Mouse (Mus musculus) limb, embryonic 14.5 days (tissue): ENCODE measurements at regions not wholly inside any gene's neighbourhood (a gene's known extent, or its start where the extent isn't known, plus 50 kb on each side); places are given as distances from the start of the nearest gene placed in this dataset.

Experiments
- ATAC-seq: fragments of 200-750 bp; cut with Nextera tagmentation; 2 replicates; pipeline ENCODE4 v1.8.0; 2017; ENCODE audit warnings: low read depth, moderate number of reproducible peaks, moderate TSS enrichment; ENCODE audit not compliant: low FRiP score
- DNase-seq: peaks from one replicate; pipeline ENCODE4 v3.0.0-alpha.2; 2015; ENCODE audit warnings: low spot score
- H3K27ac ChIP-seq: fragments of 300-500 bp; sonication (generic); replicated peaks from 2 replicates; pipeline ENCODE4 v1.5.1; 2014; ENCODE audit warnings: low read depth, mild to moderate bottlenecking, low read length, moderate library complexity, mixed read lengths
- H3K27me3 ChIP-seq: fragments of 300-500 bp; sonication (generic); 2 replicates; pipeline ENCODE4 v1.6.1; 2014; ENCODE audit warnings: low read length, mixed read lengths; ENCODE audit not compliant: control insufficient read depth, insufficient read depth
- H3K36me3 ChIP-seq: fragments of 300-500 bp; sonication (generic); 2 replicates; pipeline ENCODE4 v1.6.1; 2014; ENCODE audit warnings: mild to moderate bottlenecking, low read length, moderate library complexity, mixed read lengths; ENCODE audit not compliant: control insufficient read depth, insufficient read depth
- H3K4me1 ChIP-seq: fragments of 300-500 bp; sonication (generic); 2 replicates; pipeline ENCODE4 v1.6.1; 2014; ENCODE audit warnings: antibody characterized with exemption, low read length, mixed read lengths; ENCODE audit not compliant: control insufficient read depth, insufficient read depth
- H3K4me2 ChIP-seq: fragments of 300-500 bp; sonication (generic); replicated peaks from 2 replicates; pipeline ENCODE4 v1.6.1; 2014; ENCODE audit warnings: low read depth, mild to moderate bottlenecking, low read length, moderate library complexity; ENCODE audit not compliant: severe bottlenecking
- H3K4me3 ChIP-seq: fragments of 300-500 bp; sonication (generic); replicated peaks from 2 replicates; pipeline ENCODE4 v1.5.1; 2014; ENCODE audit warnings: low read length
- H3K9ac ChIP-seq: fragments of 300-500 bp; sonication (generic); 2 replicates; pipeline ENCODE4 v1.6.1; 2014; ENCODE audit warnings: mild to moderate bottlenecking, low read depth, low read length, moderate library complexity; ENCODE audit not compliant: severe bottlenecking
- H3K9me3 ChIP-seq: fragments of 300-500 bp; sonication (generic); 2 replicates; pipeline ENCODE4 v1.6.1; 2016; ENCODE audit warnings: low read length; ENCODE audit not compliant: control insufficient read depth
- POLR2A ChIP-seq: fragments of 200-500 bp; IDR thresholded peaks from 2 replicates; pipeline ENCODE4 v1.8.0; 2012; ENCODE audit warnings: inconsistent platforms, mild to moderate bottlenecking, moderate library complexity, borderline replicate concordance; ENCODE audit not compliant: insufficient read depth, insufficient read length; ENCODE audit errors: extremely low read depth
- WGBS: fragments of 180-500 bp; shearing (Covaris S2); extraction: QIAGEN DNeasy Blood & Tissue Kit; methylation state at CpG from one replicate; pipeline ENCODE4 v1.1.7; 2014; 5-methylcytosine and 5-hydroxymethylcytosine counted together

- no peak for DNase-seq
- TF ChIP-seq POLR2A = no peak
- WGBS = 51% methylated on average over 7 of the region's 7 CpGs
Observed at GRCm38 (mm10) chr16:72239631-72240030, 68.5 kb upstream of the Robo1 start.

GRCm38 (mm10) chr16:72256388-72256787, 51.7 kb upstream of the Robo1 start:
- ATAC-seq = no peak
- 49% methylated on average over 3 of the region's 3 CpGs for WGBS
- Histone ChIP-seq H3K4me2 (no peak overlapping the region), H3K36me3 (no peaks in the 10 kb centered on the region), H3K27me3 (no peaks in the 10 kb centered on the region), H3K4me1 (no peaks in the 10 kb centered on the region), H3K9me3 (no peaks in the 10 kb centered on the region), H3K27ac (no peak overlapping the region), H3K4me3 (no peak overlapping the region), H3K9ac (no peak overlapping the region)
- no peak for DNase-seq
- no peak for TF ChIP-seq POLR2A

More at GRCm38 (mm10) chr16:72239631-72240030, 68.5 kb upstream of the Robo1 start:
- Histone ChIP-seq H3K9ac (no peak overlapping the region), H3K4me3 (no peak overlapping the region), H3K27ac (no peak overlapping the region), H3K4me1 (peaks cover 4% of the 10 kb centered on the region; the same call in 1 of the 2 replicates), H3K27me3 (no peaks in the 10 kb centered on the region), H3K4me2 (no peak overlapping the region), H3K9me3 (no peaks in the 10 kb centered on the region), H3K36me3 (no peaks in the 10 kb centered on the region)
- ATAC-seq = no peak
